Mouse (Mus musculus) C2C12 (cell line): Measurements from ENCODE around the gene Btbd35f11.
"Not testable (repeated sequence)": the region's sequence is repeated elsewhere in the genome, so short reads cannot be mapped to it uniquely, and the experiment has no call there.

ENCODE experiments used
- CTCF ChIP-seq: IDR thresholded peaks from one replicate; pipeline ENCODE4 v1.5.1; 2011; ENCODE audit not compliant: control insufficient read depth, insufficient read depth, insufficient read length
- FOSL1 ChIP-seq: IDR thresholded peaks from one replicate; pipeline ENCODE4 v1.8.0; 2011; ENCODE audit warnings: mild to moderate bottlenecking, low read length; ENCODE audit not compliant: poor library complexity, insufficient read depth, severe bottlenecking
- MAX ChIP-seq: IDR thresholded peaks from one replicate; pipeline ENCODE4 v1.6.1; 2011; ENCODE audit warnings: mild to moderate bottlenecking, control low read depth
- MYOD1 ChIP-seq: IDR thresholded peaks from one replicate; pipeline ENCODE4 v1.6.1; 2011; ENCODE audit warnings: low read depth; ENCODE audit not compliant: control insufficient read depth, insufficient read length
- MYOG ChIP-seq: IDR thresholded peaks from one replicate; pipeline ENCODE4 v1.6.1; 2011; ENCODE audit not compliant: control insufficient read depth, insufficient read length; ENCODE audit errors: extremely low read depth
- USF1 ChIP-seq: IDR thresholded peaks from one replicate; pipeline ENCODE4 v1.6.1; 2011; ENCODE audit warnings: low read depth, mild to moderate bottlenecking, control low read depth, moderate library complexity

DNA sequence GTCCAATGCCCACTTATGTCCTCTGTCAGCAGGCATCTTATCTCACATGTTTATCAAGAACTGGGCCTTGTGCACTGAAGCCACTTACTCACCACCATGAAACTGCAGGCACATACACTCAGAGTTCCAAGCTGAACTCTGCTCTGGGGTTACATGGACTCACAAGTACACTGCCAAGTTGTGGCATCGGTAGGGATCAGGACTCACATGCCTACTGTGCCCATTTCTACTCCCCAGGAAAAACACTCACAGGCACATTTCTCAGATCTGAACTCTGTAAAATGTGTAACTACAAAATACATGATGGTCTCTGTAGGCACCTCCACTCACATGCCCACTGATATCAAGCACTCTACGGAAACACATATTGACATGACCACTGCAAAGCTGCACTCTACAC, 33.5 kb downstream of the Btbd35f11 start:
- not testable (repeated sequence) for TF ChIP-seq MYOG, CTCF, MYOD1, USF1, FOSL1, MAX
